Mouse (Mus musculus) liver, embryonic 11.5 days (tissue): Measurements from ENCODE around the gene Gba. TPM values are rescaled to one million over a fixed set of nuclear protein-coding genes. Genes with fewer than 3 reads are reported as not detected.
A peak's percentile ranks its signal among the peaks of the same experiment; 100 is the strongest.
"Not testable (repeated sequence)": the region's sequence is repeated elsewhere in the genome, so short reads cannot be mapped to it uniquely, and the experiment has no call there.

Source experiments
- ATAC-seq: fragments of 200-750 bp; cut with Nextera tagmentation; replicated peaks from 2 replicates; pipeline ENCODE4 v1.8.0; 2017; ENCODE audit warnings: moderate number of reproducible peaks, mild to moderate bottlenecking, moderate TSS enrichment, moderate library complexity; ENCODE audit not compliant: low FRiP score
- DNase-seq: peaks from one replicate; pipeline ENCODE4 v3.0.0-alpha.2; 2017; ENCODE audit warnings: low spot score
- H3K27ac ChIP-seq: fragments of 300-500 bp; sonication (generic); 2 replicates; pipeline ENCODE4 v1.5.1; 2014; ENCODE audit warnings: mild to moderate bottlenecking, low read depth, low read length, control low read depth
- H3K27me3 ChIP-seq: fragments of 300-500 bp; sonication (generic); replicated peaks from 2 replicates; pipeline ENCODE4 v1.6.1; 2014; ENCODE audit warnings: low read length, mixed read lengths; ENCODE audit not compliant: control insufficient read depth, insufficient read depth
- H3K36me3 ChIP-seq: fragments of 300-500 bp; sonication (generic); 2 replicates; pipeline ENCODE4 v1.6.1; 2014; ENCODE audit warnings: mild to moderate bottlenecking, low read length, moderate library complexity, mixed read lengths; ENCODE audit not compliant: control insufficient read depth, insufficient read depth
- H3K4me1 ChIP-seq: fragments of 300-500 bp; sonication (generic); replicated peaks from 2 replicates; pipeline ENCODE4 v1.6.1; 2014; ENCODE audit warnings: low read length, mixed read lengths; ENCODE audit not compliant: control insufficient read depth, insufficient read depth
- H3K4me2 ChIP-seq: fragments of 300-500 bp; sonication (generic); 2 replicates; pipeline ENCODE4 v1.6.1; 2014; ENCODE audit warnings: mild to moderate bottlenecking, control low read depth, moderate library complexity
- H3K4me3 ChIP-seq: fragments of 300-500 bp; sonication (generic); 2 replicates; pipeline ENCODE4 v1.5.1; 2014; ENCODE audit warnings: low read depth, low read length, control low read depth
- H3K9ac ChIP-seq: fragments of 300-500 bp; sonication (generic); 2 replicates; pipeline ENCODE4 v1.6.1; 2014; ENCODE audit warnings: low read depth, low read length, control low read depth
- H3K9me3 ChIP-seq: fragments of 300-500 bp; sonication (generic); 2 replicates; pipeline ENCODE4 v1.6.1; 2016; ENCODE audit warnings: low read length, inconsistent platforms, mixed read lengths; ENCODE audit not compliant: control insufficient read depth
- WGBS: fragments of 180-500 bp; shearing (Covaris S2); extraction: QIAGEN DNeasy Blood & Tissue Kit; methylation state at CpG from one replicate; pipeline ENCODE4 v1.1.7; 2014; 5-methylcytosine and 5-hydroxymethylcytosine counted together
- polyA plus RNA-seq: library from polyadenylated mRNA; unstranded; fragments of >200 nt; fragmentation: Nextera tagmentation; extraction: Ambion mirVana; gene quantifications from 2 replicates; pipeline ENCODE4 v1.2.1, GENCODE M21; 2014

Gene Gba
- polyA plus RNA-seq, 1 experiment from 2014 or later, result 38.5 TPM

DNA sequence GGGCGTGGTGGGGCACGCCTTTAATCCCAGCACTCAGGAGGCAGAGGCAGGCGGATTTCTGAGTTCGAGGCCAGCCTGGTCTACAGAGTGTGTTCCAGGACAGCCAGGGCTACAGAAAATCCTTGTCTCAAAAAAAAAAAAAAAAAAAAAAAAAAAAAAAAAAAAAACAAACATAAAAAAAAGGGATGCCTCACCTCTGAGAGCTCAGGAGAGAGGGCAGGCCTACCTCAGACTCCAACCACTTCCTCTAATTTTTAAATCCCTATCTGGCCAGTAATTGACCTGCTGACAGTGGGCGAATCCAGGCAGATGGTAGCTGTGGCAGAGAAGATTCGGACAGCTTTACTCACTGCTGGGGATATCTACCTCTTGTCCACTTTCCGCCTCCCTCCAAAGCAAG is 13.7 kb downstream of the Gba start:
- 60% methylated on average over 7 of the region's 7 CpGs for WGBS
- not testable (repeated sequence) for H3K9ac ChIP-seq, H3K4me2 ChIP-seq, DNase-seq, H3K27ac ChIP-seq, ATAC-seq, H3K27me3 ChIP-seq, H3K9me3 ChIP-seq, H3K36me3 ChIP-seq, H3K4me3 ChIP-seq
- peaks cover 27% of the 10 kb centered on the region for H3K4me1 ChIP-seq

DNA sequence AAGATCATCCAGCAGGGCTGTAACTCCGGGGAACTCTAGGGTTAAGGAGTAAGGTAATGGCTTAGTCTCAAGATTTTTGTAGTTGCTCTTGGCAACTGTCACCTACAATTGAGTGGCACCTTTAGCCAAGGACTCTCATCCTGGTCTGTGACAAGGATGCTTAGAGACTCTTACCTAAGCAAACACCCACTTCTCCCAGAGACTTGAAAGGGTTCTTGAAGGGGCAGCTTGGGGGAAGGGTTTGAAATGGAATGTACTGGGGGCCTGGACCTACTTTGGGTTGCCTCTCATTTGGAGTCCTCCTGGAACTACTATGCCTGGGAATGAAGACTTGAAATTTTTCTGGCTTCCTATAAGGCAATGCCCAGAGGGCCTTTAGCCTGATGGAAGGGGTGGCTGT is 15.5 kb downstream of the Gba start:
- H3K4me2 ChIP-seq, result no peak overlapping the region
- H3K4me1 ChIP-seq, result peaks cover 18% of the 10 kb centered on the region
- H3K9ac ChIP-seq, result no peak overlapping the region
- ATAC-seq (no peak), DNase-seq (no peak)
- no peak overlapping the region for H3K4me3 ChIP-seq
- H3K27me3 ChIP-seq, result no peaks in the 10 kb centered on the region; the same call in 1 of the 2 replicates
- WGBS, result 78% methylated on average over 1 of the region's 1 CpGs
- H3K36me3 ChIP-seq, result no peaks in the 10 kb centered on the region
- H3K9me3 ChIP-seq, result no peaks in the 10 kb centered on the region
- H3K27ac ChIP-seq, result no peak overlapping the region

GRCm38 (mm10) chr3:89219546-89219945 is 16.8 kb downstream of the Gba start:
- Histone ChIP-seq H3K4me3 (no peak overlapping the region), H3K27ac (0 out of 2 replicates have a peak overlapping the region, but pooled peaks have one; percentile 16), H3K4me2 (no peak overlapping the region), H3K27me3 (no peaks in the 10 kb centered on the region; the same call in 1 of the 2 replicates), H3K9me3 (no peaks in the 10 kb centered on the region), H3K4me1 (peaks cover 15% of the 10 kb centered on the region), H3K36me3 (no peaks in the 10 kb centered on the region), H3K9ac (no peak overlapping the region)
- WGBS, result 29% methylated on average over 8 of the region's 8 CpGs
- DNase-seq (no peak), ATAC-seq (no peak)

GRCm38 (mm10) chr3:89221167-89221566 is 18.4 kb downstream of the Gba start:
- Histone ChIP-seq H3K27ac (no peak overlapping the region), H3K4me1 (peaks cover 6% of the 10 kb centered on the region), H3K4me2 (no peak overlapping the region), H3K9ac (no peak overlapping the region), H3K4me3 (no peak overlapping the region), H3K36me3 (no peaks in the 10 kb centered on the region), H3K9me3 (no peaks in the 10 kb centered on the region), H3K27me3 (peaks cover 13% of the 10 kb centered on the region)
- 76% methylated on average over 5 of the region's 5 CpGs for WGBS
- no peak for ATAC-seq
- DNase-seq, result no peak

DNA sequence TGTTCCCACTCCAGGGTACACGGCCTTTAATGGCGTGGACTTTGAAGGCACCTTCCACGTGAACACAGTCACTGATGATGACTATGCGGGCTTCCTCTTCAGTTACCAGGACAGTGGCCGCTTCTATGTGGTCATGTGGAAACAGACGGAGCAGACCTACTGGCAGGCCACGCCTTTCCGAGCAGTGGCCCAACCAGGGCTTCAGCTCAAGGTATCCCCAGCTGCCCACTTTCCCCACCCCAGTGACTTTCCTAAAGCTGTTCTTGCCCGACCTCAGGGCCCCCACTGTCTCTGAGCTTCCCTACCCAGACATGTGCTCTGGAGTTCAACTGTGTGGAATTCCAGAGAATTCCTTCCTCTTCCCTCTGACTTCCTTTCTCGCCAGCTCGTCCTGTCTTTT is 22.1 kb downstream of the Gba start:
- no peaks in the 10 kb centered on the region for H3K36me3 ChIP-seq

GRCm38 (mm10) chr3:89225321-89225815 is 22.6 kb downstream of the Gba start:
- Histone ChIP-seq H3K27me3 (peaks cover 38% of the 10 kb centered on the region), H3K36me3 (no peaks in the 10 kb centered on the region), H3K9me3 (no peaks in the 10 kb centered on the region), H3K4me3 (no peak overlapping the region), H3K27ac (no peak overlapping the region), H3K4me1 (peaks cover 27% of the 10 kb centered on the region), H3K4me2 (no peak overlapping the region), H3K9ac (no peak overlapping the region)
- ATAC-seq (no peak), DNase-seq (no peak)
- WGBS, result 60% methylated on average over 12 of the region's 12 CpGs

More for the DNA sequence above, 22.1 kb downstream of the Gba start:
- no peak overlapping the region for H3K4me2 ChIP-seq
- no peaks in the 10 kb centered on the region for H3K9me3 ChIP-seq
- no peak overlapping the region for H3K9ac ChIP-seq
- ATAC-seq, result no peak
- peaks cover 37% of the 10 kb centered on the region for H3K27me3 ChIP-seq
- H3K27ac ChIP-seq, result no peak overlapping the region
- H3K4me1 ChIP-seq, result peaks cover 27% of the 10 kb centered on the region
- DNase-seq, result no peak
- 71% methylated on average over 11 of the region's 11 CpGs for WGBS
- H3K4me3 ChIP-seq, result no peak overlapping the region

- Histone ChIP-seq H3K4me2 (no peak overlapping the region), H3K9ac (no peak overlapping the region; the same call in 1 of the 2 replicates)
- no peak for DNase-seq
Measured at GRCm38 (mm10) chr3:89225918-89226317, 23.2 kb downstream of the Gba start.

DNA sequence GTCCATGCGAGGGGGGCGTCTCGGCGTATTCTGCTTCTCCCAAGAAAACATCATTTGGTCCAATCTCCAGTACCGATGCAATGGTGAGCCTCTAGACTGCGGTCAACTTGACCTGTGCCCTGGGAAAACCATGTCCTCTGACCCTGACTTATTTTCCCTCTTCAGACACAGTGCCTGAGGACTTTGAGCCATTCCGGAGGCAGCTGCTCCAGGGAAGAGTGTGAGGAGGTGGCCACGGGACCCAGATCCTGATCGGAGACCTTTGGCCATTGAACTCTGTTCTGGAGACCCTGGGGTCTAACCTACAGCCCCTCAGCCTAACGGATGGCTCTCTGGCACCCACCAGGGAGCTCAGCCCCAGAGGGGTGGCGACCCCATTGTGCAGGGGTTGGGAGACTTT is 23.6 kb downstream of the Gba start:
- H3K27ac ChIP-seq, result no peak overlapping the region
- H3K4me2 ChIP-seq, result peak overlapping the region; percentile 69; the same call in 1 of the 2 replicates
- WGBS, result 35% methylated on average over 11 of the region's 11 CpGs
- H3K9ac ChIP-seq, result no peak overlapping the region; the same call in 1 of the 2 replicates
- ATAC-seq (no peak), DNase-seq (no peak)
- H3K4me1 ChIP-seq, result peaks cover 27% of the 10 kb centered on the region
- peaks cover 38% of the 10 kb centered on the region for H3K27me3 ChIP-seq
- H3K9me3 ChIP-seq, result no peaks in the 10 kb centered on the region
- no peak overlapping the region for H3K4me3 ChIP-seq
- no peaks in the 10 kb centered on the region for H3K36me3 ChIP-seq

More at GRCm38 (mm10) chr3:89225918-89226317, 23.2 kb downstream of the Gba start:
- no peaks in the 10 kb centered on the region for H3K36me3 ChIP-seq
- no peak overlapping the region for H3K4me3 ChIP-seq
- ATAC-seq, result no peak
- no peaks in the 10 kb centered on the region for H3K9me3 ChIP-seq
- H3K27me3 ChIP-seq, result peaks cover 38% of the 10 kb centered on the region
- H3K27ac ChIP-seq, result no peak overlapping the region
- WGBS, result 41% methylated on average over 4 of the region's 4 CpGs
- peaks cover 27% of the 10 kb centered on the region for H3K4me1 ChIP-seq

DNA sequence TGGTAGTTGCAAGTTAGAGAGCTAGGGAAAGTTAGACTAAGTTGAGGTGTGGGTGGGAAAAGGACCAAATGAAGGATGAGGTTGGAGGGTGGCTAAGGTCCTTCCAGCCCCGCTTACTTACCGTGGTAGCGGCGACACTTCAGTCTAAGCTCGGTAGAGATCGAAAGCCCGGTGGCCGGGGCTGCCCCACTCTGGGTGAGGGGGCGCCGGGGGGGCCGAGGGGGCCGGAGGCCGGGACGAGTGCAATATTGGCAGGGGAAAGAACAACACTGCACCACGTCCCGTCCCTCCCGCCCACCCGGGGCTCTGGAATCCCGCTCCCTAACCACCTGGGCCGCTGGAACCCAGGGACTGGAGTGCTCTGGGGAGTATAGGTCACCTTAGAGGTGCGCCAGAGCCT is 24.2 kb downstream of the Gba start, which contains the start of gene Mtx1:
Gene Mtx1 (minus strand): TSS at position 189 of the 400 bp plus-strand sequence.
- Histone ChIP-seq H3K4me1 (peaks cover 27% of the 10 kb centered on the region), H3K27ac (no peak within 1 kb of the TSS), H3K9ac (peak within 1 kb of the TSS; percentile 9; the same call in 1 of the 2 replicates)

More for the DNA sequence above, 24.2 kb downstream of the Gba start, which contains the start of gene Mtx1:
- Histone ChIP-seq H3K36me3 (no peaks in the 10 kb centered on the region), H3K4me3 (peak within 1 kb of the TSS; percentile 45), H3K27me3 (peaks cover 44% of the 10 kb centered on the region), H3K4me2 (peak within 1 kb of the TSS; percentile 69), H3K9me3 (no peaks in the 10 kb centered on the region)
- DNase-seq (no peak), ATAC-seq (no peak)
- 10% methylated on average over 21 of the region's 21 CpGs for WGBS
